ENCODE assay signal across 8 mouse cellular contexts in the genomic region with DNA sequence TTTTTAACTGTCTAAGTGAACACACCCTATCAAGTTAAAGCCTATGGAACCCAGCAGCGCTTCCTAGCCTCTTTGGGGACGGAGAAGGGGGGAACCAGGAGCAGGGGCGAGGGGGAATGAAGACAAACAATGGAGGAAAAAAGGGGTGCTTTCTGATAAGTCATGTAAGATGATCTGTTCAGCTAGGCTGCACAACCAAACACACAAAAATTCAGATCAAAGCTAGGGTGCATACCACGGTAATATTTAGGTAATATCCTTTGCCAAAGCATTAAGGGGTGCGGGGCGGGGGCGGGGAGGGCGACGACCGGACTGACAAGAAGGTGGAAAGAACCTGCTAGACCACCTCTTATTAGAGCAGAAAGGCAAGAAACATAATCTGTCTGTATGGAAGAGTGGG. TPM values are rescaled to one million over a fixed set of nuclear protein-coding genes. Genes with fewer than 3 reads are reported as not detected.
DNase-seq lines count a peak whose midpoint lies in the region; ATAC-seq and TF ChIP-seq lines count a peak whose summit lies in the region.

No protein-coding gene starts in this region.

- peak overlapping the region; percentile 95 for H3K9ac ChIP-seq in forebrain, postnatal 0 days
- no peak overlapping the region for H3K9ac ChIP-seq in liver, postnatal 0 days (replicated peaks)

- no peaks in the 10 kb centered on the region for H3K9me3 ChIP-seq in forebrain, postnatal 0 days (ENCODE audit: low read length)
- H3K9me3 ChIP-seq in liver, postnatal 0 days (ENCODE audit: low read length): no peaks in the 10 kb centered on the region

- no peak for ATAC-seq in forebrain, postnatal 0 days
- ATAC-seq in liver, postnatal 0 days: no peak

- no peaks in the 10 kb centered on the region for H3K27me3 ChIP-seq in forebrain, postnatal 0 days (ENCODE audit: insufficient read depth, low read length)
- H3K27me3 ChIP-seq in liver, postnatal 0 days (ENCODE audit: insufficient read depth, low read length): no peaks in the 10 kb centered on the region

- H3K4me1 ChIP-seq in forebrain, postnatal 0 days (ENCODE audit: insufficient read depth): peaks cover 6% of the 10 kb centered on the region
- H3K4me1 ChIP-seq in liver, postnatal 0 days (ENCODE audit: insufficient read depth): peaks cover 16% of the 10 kb centered on the region

- peak overlapping the region; percentile 93 for H3K27ac ChIP-seq in forebrain, postnatal 0 days (ENCODE audit: low read depth, low read length)
- H3K27ac ChIP-seq in liver, postnatal 0 days (ENCODE audit: low read depth): no peak overlapping the region

- TF ChIP-seq EP300 in liver, postnatal 0 days (IDR thresholded peaks at IDR 0.05; ENCODE audit: low read depth): no peak

- H3K36me3 ChIP-seq in forebrain, postnatal 0 days (ENCODE audit: insufficient read depth): no peaks in the 10 kb centered on the region
- no peaks in the 10 kb centered on the region for H3K36me3 ChIP-seq in liver, postnatal 0 days (replicated peaks; ENCODE audit: insufficient read depth, low read length)

- H3K4me2 ChIP-seq in forebrain, postnatal 0 days (ENCODE audit: low read depth): peak overlapping the region; percentile 58
- H3K4me2 ChIP-seq in liver, postnatal 0 days (ENCODE audit: low read depth, low read length): peak overlapping the region; percentile 99

- TF ChIP-seq CTCF in forebrain, postnatal 0 days (IDR thresholded peaks at IDR 0.05; ENCODE audit: low read depth): no peak
- TF ChIP-seq CTCF in liver, postnatal 0 days (IDR thresholded peaks at IDR 0.05; ENCODE audit: low read depth): no peak

- peak overlapping the region; percentile 100 for H3K4me3 ChIP-seq in forebrain, postnatal 0 days (ENCODE audit: low read depth, low read length)
- H3K4me3 ChIP-seq in liver, postnatal 0 days (ENCODE audit: low read depth, low read length): peak overlapping the region; percentile 95

- 11% methylated on average over 10 of the region's 10 CpGs for WGBS in forebrain, postnatal 0 days
- 39% methylated on average over 10 of the region's 10 CpGs for WGBS in liver, postnatal 0 days (ENCODE audit: insufficient replicate concordance)

- peak; percentile 26 for DNase-seq in cerebellum, adult 9-10 months
- DNase-seq in cerebellum, adult 9-11 months: no peak
- DNase-seq in A20 (ENCODE audit: low read depth, low spot score) (peak; percentile 57), adipocyte (ENCODE audit: low spot score) (no peak)
- no peak for DNase-seq in forebrain, postnatal 0 days
- no peak for DNase-seq in liver, postnatal 0 days
- DNase-seq in urinary bladder, postnatal 10 days (ENCODE audit: low spot score): no peak
- no peak for DNase-seq in kidney, postnatal 4 days

RNA-seq across cellular contexts. Expression of gene Rnf24, which starts 1.2 kb away (rescaled TPM):
- 19.5 and 24.4 TPM in 2 replicates for total RNA-seq in forebrain, postnatal 0 days (2014; rRNA removed)
- 8.7 and 11.8 TPM in 2 replicates for polyA plus RNA-seq in forebrain, postnatal 0 days (2015; fragmentation: Nextera tagmentation; extraction: Ambion mirVana)
- polyA plus RNA-seq in liver, postnatal 0 days (2015; fragmentation: Nextera tagmentation; extraction: Ambion mirVana): 0.50 and 0.94 TPM in 2 replicates

Comparison
In these comparisons a context has a peak if more than half of its experiments do, and no peak if none do; other contexts are left out.
1. DNase-seq: peak in cerebellum, adult 9-10 months (single experiment) and A20 (single experiment); none in cerebellum, adult 9-11 months (single experiment), forebrain, postnatal 0 days (single experiment), liver, postnatal 0 days (single experiment), urinary bladder, postnatal 10 days (single experiment), adipocyte (single experiment) and kidney, postnatal 4 days (0 of 2).